Mouse (Mus musculus) layer of hippocampus, adult 9-10 months (tissue): ENCODE measurements at regions not wholly inside any gene's neighbourhood (a gene's known extent, or its start where the extent isn't known, plus 50 kb on each side); places are given as distances from the start of the nearest gene placed in this dataset.

Experiments
- DNase-seq: peaks from one replicate; pipeline ENCODE4 v3.0.0; 2022; ENCODE audit warnings: low spot score

DNA sequence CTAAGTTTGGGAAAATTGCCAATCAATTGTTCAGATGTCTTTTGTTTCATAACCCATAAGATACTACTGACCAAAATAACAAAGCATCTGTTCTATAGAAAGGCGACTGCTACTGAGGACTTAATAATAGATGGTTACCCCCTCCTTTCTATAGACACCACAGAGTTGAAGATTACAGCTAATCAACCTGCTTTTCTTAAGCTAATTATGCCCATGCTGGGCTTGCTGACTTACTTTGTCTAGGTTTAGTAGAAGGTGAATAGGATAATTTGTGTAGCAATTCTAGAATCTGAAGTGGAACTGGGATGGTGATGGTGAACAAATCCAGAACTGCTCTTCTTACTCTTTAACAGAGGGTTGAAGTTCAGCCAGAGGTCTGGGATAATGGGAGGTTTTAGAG lies 53.8 kb upstream of the Tbx18 start:
- DNase-seq = no peak

DNA sequence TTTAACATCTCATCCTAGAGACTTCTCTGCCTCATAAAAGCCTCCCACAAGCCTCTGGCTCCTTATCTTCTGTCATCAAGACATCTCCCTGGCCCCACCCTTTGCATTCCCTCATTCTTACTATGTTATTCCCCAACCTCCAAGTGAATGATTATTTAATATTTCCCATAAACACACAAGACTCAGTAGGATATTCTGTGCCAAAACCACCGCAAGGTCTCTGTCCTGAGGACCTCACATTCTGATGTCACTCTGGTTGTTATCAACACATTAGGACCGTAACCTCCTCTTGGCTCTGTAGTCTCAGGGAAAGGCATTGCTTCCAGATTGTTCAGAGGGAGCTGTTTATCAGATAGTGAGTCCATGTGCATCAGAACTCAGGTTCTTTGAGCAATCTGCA lies 80.7 kb upstream of the Tbx18 start:
- DNase-seq = no peak

DNA sequence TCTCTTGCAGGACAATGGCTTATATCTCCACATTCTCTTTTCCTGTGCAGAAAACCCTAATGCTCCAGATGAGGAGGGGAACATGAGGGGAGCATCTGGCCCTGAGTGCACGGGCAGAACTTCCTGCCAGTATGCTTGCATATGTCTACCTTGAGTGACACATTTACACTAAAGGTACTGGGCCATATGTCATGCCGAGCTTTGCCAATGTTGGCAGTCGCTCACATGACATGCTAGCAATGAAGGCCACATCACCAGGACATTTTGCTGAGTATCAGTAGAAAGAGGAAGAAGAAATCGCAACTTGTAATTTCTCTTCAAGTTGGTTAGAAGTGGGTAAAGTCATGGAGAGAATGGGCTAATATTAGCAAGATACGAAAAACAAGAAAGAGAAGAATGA lies 91.2 kb upstream of the Tbx18 start:
- DNase-seq = no peak

DNA sequence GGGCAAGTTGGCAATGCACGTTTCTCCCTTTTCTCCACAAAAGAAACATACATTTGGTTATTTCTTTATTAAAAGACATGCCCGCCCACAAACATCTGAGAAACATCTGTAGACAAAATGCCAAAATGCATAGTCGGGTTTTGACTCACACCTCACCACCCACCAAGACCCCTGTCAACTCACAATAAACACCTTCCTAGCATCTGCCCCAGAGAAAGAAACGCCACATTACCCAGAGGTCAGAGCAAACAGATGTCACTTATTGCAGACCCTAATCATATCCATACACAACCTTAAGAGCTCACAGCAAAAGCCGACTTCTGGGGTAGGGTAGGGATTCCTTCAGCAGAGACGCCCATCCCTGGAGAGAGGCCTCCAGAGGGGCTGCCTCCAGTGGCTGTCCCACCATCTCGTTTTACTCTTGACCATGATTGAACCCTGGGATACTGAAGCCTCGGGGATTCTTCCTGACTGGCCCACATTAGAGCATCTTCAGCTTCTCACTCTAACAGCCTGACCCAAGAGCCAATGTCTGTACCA lies 93.7 kb upstream of the Tbx18 start:
- no peak for DNase-seq

DNA sequence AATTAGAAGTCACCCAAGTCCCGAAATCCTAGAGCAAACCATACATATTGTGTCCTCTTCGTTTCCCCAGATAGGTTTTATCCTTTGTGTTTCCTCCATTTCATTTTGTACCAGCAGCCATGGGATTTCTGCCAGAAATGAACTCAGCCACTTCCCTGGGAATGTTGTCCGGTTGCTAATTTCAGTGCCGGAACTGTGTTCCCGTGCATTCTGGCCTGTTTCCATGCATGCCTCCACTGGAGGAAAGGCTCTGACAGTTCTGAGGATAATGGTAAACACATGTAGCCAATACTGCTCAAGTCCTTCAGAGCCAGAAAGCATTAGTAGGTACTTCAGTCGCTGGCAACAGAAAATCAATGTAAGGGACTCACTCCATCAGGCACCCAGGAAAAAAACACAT lies 112.8 kb upstream of the Tbx18 start:
- DNase-seq = no peak

DNA sequence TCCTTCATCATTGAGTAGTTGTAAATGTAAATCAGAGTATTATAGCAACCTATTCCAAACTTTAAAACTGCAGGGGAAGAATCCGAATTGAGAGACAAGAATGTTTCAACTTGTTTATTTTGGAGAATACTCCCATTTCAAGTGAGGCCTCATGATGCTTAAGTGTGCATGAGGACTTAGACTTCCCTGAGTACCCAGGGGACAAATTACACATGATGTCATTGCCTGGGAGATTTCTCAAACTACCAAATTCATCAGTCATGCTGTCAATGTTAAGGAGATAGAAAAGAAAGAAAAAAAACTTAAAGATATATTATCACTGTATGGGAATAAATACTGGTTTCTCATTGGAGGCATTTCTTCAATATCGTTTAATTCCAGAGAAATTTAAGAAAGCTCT lies 113.4 kb upstream of the Tbx18 start:
- no peak for DNase-seq

DNA sequence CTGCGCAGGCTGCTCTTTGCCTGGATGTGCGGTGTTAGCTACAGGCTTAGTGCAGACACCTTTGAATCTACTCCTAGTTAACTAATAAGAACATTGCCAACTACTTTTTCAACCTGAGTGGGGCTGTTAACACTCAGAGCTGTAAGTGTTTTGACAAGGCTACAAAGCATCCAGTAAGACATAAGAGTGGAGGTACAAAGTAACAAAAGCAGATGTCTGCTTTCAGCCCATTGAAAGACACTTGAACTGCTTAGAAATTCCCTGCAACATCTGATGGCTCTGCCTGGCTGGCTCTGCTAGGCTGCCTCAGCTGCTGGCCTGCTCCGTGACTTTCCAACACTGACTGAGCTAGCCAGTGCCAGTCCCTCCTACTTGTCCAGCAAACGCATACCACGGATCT lies 117.8 kb upstream of the Tbx18 start:
- DNase-seq = no peak

DNA sequence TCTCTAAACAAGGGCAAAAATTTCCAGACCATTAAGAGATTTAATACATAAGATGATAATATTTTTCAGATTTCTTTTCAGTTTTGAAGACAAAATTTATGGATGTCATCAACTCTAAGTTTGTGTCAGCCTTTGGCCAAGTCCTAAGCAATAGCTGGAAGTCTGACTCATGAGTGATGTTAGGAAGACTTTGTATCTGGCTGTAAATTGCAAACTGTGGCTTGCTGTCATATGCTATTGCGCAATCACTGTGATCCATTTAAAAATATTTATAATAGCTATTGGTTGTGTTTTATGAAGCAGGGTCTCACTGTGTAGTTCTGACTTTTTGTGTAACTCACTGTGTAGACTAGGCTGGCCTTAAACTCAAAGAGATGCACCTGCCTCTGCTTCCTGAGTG lies 119.1 kb upstream of the Tbx18 start:
- DNase-seq = no peak

DNA sequence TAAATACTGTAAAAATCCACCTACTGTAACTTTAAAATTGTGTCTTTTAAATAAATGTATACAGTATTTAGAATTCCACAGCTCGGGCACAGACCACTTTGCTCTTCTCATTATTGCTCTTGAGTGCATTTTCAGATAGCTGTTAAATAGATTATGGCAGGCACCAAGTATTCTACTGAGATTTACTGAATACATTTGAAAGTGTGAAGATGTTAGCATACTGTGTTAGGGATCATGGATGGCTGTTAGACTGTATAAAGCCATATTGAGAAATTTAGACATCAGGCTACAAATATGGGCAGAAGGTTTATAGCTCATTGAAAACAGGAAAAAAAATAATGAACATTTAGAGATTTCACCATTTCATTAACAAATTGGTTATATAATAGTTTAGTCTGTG lies 130.5 kb upstream of the Tbx18 start:
- no peak for DNase-seq

DNA sequence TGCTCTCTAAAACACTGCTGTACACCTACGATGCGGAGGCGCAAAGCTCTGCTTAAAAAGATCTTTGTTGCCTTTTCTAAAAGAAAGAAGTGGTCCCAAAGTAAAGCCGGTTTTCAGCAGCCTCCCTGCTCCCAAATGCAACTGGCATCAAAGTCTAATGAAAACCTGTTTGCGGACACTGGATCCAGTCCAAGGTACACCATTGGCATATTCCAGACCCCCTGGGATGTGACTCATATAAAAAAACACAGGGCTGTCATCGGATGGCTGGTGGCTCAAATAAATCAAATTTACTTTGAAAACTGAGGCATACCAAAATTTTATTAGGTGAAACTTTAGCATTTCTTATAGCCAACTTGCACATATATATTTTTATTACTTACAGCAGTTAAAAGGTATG lies 134.2 kb upstream of the Tbx18 start:
- DNase-seq = no peak

DNA sequence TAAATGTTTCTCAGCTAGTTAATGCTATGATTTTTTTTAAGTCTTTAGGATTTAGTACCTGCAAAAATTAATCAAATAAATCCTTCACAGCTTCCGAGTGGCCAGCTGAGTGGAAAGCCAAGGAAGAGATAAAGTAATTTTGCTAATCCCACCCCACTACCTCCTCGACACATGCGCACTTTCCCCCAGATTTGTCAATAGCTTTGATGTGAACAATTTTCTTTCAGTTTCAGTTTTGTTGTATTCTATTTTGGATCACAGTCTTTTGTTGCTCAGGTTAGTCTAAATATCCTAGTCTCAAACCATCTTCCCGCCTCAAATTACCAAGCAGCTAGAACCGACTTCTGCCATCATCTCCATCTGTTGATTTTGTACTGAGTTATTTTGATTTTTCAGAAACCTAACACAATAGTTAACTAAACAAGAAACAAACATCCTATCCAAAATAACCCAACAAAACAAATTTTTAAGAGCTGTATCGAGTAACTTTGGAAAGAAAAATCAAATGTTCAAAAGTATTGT lies 141.4 kb upstream of the Tbx18 start:
- no peak for DNase-seq

DNA sequence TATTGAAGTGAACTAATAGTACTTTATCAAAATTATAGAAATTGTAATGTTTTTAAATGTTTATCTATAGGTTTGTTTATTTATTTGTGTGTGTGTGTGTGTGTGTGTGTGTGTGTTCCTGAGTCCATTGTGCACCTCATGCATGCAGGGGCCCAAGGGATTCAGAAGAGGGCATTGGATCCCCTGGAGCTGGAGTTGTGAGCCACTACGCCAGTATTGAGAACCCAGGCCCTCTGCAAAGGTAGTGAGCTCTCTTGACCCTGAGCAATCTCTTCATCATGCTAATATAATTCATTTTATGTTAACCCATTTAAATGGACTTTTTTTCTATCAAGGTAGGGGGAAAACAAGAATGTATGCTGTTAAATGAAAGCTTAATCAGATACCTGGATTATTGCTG lies 151.5 kb upstream of the Tbx18 start:
- no peak for DNase-seq

DNA sequence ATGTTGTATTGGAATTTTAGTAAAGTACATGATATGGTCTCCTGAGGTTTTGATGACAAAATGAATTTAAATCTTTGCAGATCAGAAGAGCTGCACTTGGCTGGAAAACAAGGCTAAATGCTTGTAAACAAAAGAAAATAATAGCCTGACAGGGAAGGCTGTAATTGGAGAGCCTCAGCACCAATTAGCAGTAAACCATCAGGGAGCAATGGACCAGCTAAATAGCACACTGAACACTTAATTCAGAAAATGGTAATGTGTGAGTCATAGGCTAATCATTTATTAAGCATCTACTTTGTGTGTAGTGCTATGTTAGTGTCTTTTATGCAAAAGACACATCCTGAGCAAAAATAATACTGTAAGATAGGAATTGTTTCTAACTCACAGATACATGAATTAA lies 152.0 kb upstream of the Tbx18 start:
- DNase-seq = no peak

DNA sequence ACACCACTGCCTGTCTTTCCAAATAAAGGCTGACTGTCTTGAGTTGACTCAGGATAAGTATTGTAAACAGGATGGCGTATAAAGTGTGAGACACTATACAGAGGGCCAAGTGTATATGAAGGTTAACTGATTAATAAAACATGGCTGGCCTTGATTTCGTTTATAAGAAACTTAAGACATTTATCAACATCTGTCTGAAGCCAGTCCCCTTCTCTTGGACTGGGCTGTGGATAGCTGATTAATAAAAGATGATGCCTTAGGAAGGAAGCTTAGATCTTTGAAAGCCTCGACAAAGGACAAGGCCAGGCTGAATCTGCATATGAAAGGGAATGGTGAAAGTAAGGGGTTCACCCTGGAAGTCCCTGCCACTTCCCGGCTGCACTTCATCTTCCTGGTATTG lies 163.0 kb upstream of the Tbx18 start:
- DNase-seq = no peak

DNA sequence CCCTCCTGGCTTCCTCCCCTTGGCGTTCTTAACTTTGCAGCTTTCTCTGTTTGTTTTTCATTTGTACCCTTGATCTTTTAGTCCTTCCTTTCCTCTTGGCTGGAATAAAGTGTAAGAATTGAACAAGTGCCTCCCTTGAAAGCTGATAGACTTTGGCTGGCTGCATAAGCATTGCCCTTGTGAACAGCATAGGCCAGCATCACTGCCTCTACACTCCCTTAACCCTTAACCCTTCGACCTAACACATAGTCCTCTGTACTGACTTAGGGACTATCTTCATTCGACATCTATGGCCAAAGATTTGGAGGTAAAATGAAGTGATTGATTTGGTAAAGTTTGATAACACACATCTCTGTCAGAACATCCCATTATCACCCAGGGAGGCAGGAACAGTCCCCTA lies 163.5 kb upstream of the Tbx18 start:
- DNase-seq = no peak

DNA sequence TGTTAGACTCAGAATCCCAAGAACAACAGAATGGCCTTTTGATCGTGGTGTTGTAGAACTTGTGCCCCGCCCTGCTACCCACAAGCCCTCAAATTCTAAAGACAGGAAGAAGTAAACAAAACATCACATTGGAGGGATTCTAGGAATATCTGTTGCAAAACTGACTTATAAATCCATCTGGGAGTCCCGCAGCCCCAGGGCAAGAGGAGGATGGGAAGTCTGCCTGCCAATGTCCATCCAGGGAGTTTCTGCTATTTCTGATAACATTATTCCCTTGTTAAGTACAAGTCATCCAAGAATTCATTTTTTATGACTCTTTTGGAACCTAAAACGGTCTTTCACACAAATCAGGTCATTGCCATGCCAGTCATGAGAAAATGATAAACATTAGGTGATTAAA lies 164.5 kb upstream of the Tbx18 start:
- no peak for DNase-seq

DNA sequence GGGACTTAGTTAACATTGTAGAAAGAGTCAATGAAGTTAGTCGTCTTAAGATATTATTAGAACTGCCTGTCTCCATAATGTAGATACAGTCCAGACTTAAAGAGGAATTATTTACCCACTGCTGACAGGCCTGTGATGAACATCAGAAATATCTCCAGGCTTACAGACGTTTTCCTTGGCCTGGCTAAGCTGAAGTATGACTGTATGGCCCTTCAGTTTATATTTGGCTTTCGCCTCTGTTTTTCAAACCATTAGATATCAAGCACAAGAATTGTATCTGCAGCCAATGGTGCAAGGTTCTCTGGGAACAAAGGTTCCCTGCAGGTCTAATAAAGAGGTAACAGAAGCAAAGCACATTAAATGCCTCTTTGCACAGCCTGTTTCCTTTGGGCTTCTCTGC lies 166.3 kb upstream of the Tbx18 start:
- DNase-seq = no peak

DNA sequence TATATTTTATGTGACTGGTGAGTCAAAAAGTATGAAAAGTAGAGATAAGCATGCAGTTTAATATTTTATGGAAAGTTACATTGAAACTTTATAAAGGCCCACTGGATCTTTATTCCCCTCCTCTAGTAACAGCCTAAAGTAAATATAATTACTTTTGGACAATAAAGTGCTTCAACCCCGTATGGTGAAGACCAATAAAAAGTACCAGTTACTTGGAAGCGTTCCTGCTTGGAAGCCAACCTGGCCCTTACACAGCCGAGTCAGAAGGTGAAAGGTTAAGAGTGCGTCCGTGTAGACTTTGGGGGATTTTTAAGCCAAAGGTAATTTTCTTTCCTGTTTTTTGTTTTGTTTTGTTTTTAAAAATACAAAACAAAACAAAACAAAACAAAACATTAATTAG lies 168.3 kb upstream of the Tbx18 start:
- DNase-seq = no peak

DNA sequence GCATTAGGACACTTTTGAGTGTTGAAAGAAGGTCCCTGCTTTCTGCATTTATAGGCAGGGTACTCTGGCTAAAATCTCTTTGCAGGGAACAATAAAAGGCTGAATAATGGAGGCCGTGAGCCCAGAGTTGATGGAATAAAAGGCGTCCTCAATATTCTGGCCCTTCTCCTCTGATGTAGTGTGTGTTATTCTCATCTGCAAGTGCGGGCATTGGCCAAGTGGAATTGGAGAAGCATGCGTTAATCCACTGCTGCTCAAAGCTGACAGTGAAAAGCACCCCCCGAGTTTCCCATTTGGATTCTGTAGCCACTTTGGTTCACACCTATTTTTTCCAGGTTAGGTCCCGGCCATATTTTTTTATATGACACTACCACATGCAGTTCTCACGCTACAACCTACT lies 168.7 kb upstream of the Tbx18 start:
- DNase-seq = no peak

DNA sequence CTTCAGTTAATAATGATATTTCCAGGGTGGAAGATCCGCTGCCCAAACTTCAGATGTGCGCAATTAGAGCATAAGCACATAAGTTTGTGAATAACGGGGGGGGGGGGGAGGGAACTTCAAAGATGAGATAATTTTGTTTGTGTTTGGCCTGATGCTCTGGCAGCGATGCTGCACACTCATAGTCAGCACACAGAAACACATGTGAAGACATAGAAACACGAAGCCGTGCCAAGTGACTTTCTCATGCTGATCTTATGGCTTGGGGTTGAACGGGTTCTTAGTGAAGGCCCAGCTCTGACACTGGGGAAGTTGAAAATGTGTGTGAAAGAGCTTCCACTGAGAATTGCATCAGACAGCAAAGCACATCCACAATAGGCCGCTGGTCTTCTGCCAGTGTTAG lies 190.2 kb upstream of the Tbx18 start:
- no peak for DNase-seq

DNA sequence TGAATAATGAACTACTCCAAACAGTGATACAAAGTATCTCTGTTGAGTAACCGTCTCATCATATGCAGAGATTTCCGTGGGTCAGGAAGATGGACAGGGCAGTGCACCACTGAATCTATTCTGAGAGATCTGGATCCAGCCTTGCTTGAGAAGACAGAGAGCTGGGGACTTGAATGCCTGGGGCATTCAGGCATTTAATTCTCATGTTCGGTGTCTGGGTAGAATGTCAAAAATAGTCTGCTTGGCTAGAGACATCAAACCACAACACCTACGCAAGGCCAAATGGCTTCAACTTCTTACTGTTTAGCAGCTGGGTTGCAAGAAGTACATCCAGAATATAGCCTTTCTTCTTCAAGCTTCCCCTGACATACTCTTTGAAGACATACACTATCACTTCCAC lies 194.1 kb upstream of the Tbx18 start:
- no peak for DNase-seq

DNA sequence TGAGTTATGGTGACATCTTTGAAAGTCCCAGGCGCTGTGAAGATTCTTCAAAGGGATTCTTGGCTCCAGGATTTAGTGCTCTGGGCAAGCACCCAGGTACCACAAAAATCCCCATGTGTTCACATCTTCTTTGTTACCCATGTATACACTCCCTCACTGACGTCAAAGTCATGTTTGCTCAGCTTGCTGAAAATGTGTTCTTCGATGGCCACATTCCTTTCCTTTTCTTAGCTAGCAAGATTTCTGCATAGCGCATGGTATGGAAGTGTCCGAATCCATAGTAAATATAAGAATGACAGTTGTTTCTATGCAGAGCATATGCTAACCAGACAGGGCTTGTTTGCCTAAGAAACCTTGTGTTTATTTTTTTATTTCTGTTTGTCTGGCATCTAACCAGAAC lies 202.2 kb upstream of the Tbx18 start:
- DNase-seq = no peak

DNA sequence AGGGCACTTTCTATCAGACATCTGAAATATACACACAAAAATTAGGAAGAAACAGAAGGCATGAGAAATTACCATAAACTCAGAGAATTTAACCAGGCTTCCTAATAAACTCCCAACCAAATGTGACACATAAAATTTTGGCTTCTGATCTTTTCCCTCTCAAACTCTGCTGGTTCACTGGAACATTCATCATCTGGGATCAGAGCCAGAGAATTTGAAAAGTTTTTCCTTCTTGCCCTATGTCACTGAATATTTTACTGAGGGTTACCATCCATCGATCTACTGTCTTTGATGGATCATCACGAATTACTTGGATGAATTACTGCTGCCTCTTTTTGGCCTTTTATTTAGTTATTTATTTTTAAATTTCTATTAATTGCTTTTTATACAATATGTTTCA lies 221.4 kb upstream of the Tbx18 start:
- no peak for DNase-seq

DNA sequence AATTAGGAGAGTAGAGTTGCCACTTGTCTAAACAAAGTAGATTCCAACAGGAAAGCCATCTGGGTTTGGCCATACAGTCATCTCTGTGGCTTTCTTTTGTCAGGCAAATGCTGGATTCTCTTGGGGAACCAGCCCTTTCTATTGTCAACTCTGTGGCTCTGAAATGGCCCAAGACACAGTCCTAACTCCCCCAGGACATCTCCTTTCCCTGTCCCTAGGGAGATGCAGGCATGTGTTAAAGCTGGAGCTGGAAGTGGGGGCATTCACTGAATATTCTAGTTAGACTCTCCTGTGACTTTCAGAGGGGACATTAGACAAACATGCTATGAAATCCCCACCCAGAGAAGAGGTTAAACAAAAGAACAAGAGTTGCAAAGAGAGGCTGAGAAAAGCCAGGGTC lies 223.9 kb upstream of the Tbx18 start:
- no peak for DNase-seq

DNA sequence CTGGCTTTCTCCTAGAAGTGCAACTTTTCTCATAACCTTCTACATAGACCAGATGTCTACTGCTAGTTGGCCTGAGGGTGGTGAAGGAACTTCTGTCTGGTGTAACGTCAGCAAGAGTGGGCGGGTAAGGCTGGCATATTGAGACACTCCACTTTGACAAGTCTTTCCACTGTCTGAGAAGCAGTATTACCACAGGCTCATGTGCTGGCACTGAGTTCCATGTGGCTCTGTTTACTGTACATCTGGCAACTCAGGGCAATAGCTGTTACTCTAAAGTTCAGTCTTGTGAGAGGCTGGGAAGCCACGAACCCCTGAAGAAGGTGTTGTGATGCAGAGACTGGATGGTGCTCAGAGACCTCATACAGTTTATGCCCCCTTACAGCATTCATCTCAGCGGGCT lies 230.7 kb upstream of the Tbx18 start:
- no peak for DNase-seq
